Mouse (Mus musculus): ENCODE results near the gene Mid1. TPM values are rescaled to one million over a fixed set of nuclear protein-coding genes. Genes with fewer than 3 reads are reported as not detected.

Gene Mid1
- polyA plus RNA-seq, 1 experiment from 2014 or later, result 22.3 TPM

DNA sequence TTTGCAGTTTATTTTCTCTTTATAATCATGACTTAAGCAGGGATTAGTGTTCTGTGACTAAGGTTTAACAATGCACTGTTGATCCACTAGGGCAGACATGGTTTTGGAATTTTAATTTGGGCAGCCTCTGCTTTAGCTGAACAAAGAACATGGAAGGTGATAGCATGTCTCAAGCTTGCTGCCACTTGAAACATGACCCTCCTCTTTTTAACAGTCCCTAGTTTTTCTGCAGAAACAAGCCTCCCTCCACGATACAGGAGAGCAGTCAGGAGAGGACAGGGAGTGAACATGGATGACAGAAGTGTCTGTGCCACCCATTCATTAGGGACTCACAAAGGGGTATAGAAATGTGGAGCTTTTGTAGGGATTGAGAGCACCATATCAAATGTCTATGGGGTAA is 107.9 kb downstream of the Mid1 start:
- Histone ChIP-seq H3K27ac (no peak overlapping the region), H3K36me3 (replicated peaks) (no peaks in the 10 kb centered on the region), H3K4me3 (no peak overlapping the region), H3K9me3 (no peaks in the 10 kb centered on the region), H3K27me3 (ENCODE audit: poor library complexity, severe bottlenecking) (peaks cover 58% of the 10 kb centered on the region), H3K4me1 (peaks cover 17% of the 10 kb centered on the region)
- no peak for DNase-seq (ENCODE audit: extremely low spot score, low spot score)
- WGBS, result 34% methylated on average over 1 of the region's 1 CpGs

DNA sequence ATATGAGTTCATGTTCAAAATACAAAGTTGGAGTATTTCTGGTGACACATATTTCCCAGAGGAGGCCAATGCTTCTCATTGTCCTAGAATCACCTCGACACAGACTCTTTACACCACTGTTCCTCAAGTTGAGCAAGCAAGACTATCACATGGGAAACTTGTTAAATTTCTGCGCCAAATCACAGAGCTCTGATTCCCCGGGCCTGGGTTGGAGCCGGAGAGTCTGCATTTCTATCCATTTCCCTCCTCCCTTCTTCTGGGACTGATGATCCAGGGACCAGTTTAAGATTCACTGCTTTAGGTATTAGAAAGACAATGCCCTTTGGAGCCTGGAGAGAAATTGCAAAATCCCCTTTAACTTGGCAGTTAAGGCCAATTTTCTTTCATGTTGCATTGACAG is 109.4 kb downstream of the Mid1 start:
- H3K4me1 ChIP-seq, result peaks cover 17% of the 10 kb centered on the region
- DNase-seq (ENCODE audit: extremely low spot score, low spot score), result no peak
- no peaks in the 10 kb centered on the region for H3K36me3 ChIP-seq (replicated peaks)
- 64% methylated on average over 4 of the region's 4 CpGs for WGBS
- no peak overlapping the region for H3K27ac ChIP-seq
- H3K9me3 ChIP-seq, result no peaks in the 10 kb centered on the region
- no peak overlapping the region for H3K4me3 ChIP-seq
- H3K27me3 ChIP-seq (ENCODE audit: poor library complexity, severe bottlenecking), result peaks cover 63% of the 10 kb centered on the region

DNA sequence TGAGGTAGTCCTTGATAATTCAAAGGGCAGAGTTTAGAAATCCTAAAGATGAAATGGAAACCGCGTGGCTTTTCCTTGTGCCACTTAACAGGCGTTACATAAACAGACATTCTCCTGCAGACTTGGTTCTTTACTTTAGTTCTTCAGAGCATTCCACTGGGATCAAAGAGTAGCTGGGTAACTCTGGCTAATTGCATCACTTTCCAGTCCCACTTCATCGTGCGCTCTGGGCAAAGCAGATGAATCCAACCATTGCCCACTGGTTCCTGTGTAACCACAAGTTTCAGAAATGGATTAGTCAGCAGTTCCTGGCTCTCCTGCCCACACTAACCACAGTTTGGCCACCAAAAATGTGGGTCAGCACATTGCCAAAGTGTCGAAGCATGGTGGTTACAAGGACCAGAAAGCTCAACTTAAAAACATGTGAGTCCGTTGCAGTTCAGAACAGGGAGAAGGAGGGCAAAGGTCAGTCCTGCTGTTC is 109.9 kb downstream of the Mid1 start:
- 55% methylated on average over 7 of the region's 7 CpGs for WGBS
- H3K4me3 ChIP-seq, result no peak overlapping the region
- no peak for DNase-seq (ENCODE audit: extremely low spot score, low spot score)
- no peaks in the 10 kb centered on the region for H3K9me3 ChIP-seq
- peaks cover 18% of the 10 kb centered on the region for H3K4me1 ChIP-seq
- no peak overlapping the region for H3K27ac ChIP-seq
- H3K36me3 ChIP-seq (replicated peaks), result no peaks in the 10 kb centered on the region
- peaks cover 59% of the 10 kb centered on the region for H3K27me3 ChIP-seq (ENCODE audit: poor library complexity, severe bottlenecking)

DNA sequence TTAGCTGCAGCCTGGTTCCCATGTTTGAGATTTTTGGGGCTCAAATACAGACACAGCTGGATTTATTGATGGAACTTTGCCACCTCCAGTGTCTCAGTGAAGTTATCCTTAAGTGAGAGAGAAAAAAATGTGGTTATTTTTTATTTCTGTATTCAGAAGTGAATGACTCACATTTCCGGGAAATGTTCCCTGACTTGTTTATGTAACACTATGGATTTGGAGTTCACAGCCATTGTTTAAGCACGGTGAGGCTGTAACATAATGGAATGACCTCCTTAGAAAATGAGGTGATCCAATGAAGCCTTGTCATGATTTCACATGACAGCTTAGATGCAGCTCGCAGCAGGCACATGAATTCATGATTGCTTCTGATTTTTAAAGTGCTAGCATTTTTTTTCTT is 112.1 kb downstream of the Mid1 start:
- Histone ChIP-seq H3K4me3 (no peak overlapping the region), H3K9me3 (no peaks in the 10 kb centered on the region), H3K36me3 (replicated peaks) (no peaks in the 10 kb centered on the region), H3K27me3 (ENCODE audit: poor library complexity, severe bottlenecking) (peaks cover 81% of the 10 kb centered on the region), H3K27ac (no peak overlapping the region), H3K4me1 (peaks cover 26% of the 10 kb centered on the region)
- 83% methylated on average over 3 of the region's 3 CpGs for WGBS
- DNase-seq (ENCODE audit: extremely low spot score, low spot score), result no peak

DNA sequence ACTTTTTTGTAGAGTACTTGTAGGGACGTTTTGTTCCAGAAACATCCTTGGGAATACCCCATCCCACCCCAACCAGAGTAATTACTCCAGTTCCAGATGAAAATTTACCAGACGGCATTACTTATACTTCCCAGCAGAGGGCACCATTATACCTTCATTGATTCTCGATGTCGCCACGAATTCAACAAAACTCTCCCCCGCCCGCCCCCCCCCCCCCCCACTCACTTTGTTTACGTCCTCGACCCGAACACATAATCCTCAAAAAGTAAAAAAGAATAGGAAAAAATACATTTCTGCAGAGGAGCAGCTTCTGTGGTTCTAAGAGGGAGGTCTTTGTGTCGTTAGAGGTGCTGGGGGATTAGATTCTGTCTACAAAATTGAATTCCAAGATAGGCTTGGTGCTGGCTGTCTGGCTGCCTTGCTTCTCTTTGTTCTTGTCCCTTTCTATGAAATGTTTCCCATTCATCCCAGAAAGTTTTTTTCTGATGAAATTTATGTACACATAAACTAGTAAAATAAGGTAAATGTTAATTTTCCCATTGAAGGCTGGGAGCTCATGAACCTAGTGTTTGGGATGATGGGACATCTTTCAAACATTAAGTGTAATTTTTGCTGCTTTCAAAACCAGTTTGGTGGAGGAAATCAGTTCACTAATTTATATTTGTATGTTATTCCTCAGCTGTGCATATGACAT is 114.1 kb downstream of the Mid1 start:
- Histone ChIP-seq H3K27me3 (ENCODE audit: poor library complexity, severe bottlenecking) (peaks cover 86% of the 10 kb centered on the region), H3K27ac (peak overlapping the region; percentile 87), H3K9me3 (no peaks in the 10 kb centered on the region), H3K36me3 (replicated peaks) (no peaks in the 10 kb centered on the region), H3K4me3 (peak overlapping the region; percentile 42), H3K4me1 (peaks cover 19% of the 10 kb centered on the region)
- peak; percentile 42 for DNase-seq (ENCODE audit: extremely low spot score, low spot score)
- 7% methylated on average over 11 of the region's 11 CpGs for WGBS

DNA sequence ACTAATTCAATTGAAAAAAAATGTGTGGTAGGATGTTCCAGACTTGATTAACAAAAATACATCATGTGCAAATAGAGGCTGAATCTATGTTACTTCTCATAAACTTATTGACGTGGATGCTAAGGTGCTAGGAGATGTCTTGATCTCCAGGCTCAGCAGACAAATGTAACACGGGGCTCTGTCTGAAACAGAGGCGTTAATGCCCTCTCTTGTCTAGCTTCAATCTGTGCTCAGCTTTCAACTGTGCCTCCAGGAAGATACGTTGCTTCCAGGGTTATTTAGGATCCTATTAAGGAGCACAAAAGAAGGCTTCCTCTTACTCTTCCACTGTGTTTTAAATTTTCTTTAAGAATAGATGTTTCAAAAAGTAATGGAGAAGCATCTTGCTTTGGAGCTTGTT is 115.2 kb downstream of the Mid1 start:
- DNase-seq (ENCODE audit: extremely low spot score, low spot score), result no peak
- H3K9me3 ChIP-seq, result no peaks in the 10 kb centered on the region
- no peaks in the 10 kb centered on the region for H3K36me3 ChIP-seq (replicated peaks)
- WGBS, result 33% methylated on average over 4 of the region's 4 CpGs
- peaks cover 87% of the 10 kb centered on the region for H3K27me3 ChIP-seq (ENCODE audit: poor library complexity, severe bottlenecking)
- no peak overlapping the region for H3K4me3 ChIP-seq
- no peak overlapping the region; the same call in 1 of the 2 replicates for H3K27ac ChIP-seq
- peaks cover 9% of the 10 kb centered on the region for H3K4me1 ChIP-seq

DNA sequence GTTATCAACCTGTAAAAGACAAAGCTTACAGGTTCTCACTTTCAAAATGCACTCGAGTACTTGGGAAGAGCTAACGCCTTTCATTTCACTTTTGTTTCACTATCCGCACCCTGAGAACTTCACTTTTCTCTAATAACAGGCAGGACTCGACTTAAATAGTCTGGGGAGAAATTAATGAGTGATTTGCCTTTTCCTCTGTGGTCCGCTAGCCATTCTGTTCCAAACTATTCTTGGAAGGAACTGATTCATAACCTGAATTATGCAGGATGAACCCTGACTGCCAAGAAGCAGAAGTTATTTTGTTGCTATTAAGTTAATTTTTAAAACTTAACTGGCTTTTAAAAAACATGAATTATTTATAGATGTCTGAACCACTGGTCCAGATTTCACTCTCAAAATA is 120.8 kb downstream of the Mid1 start:
- Histone ChIP-seq H3K27ac (no peak overlapping the region), H3K4me1 (no peaks in the 10 kb centered on the region), H3K9me3 (no peaks in the 10 kb centered on the region), H3K27me3 (ENCODE audit: poor library complexity, severe bottlenecking) (peaks cover 88% of the 10 kb centered on the region), H3K4me3 (no peak overlapping the region), H3K36me3 (replicated peaks) (no peaks in the 10 kb centered on the region)
- no peak for DNase-seq (ENCODE audit: extremely low spot score, low spot score)
- 73% methylated on average over 5 of the region's 5 CpGs for WGBS

DNA sequence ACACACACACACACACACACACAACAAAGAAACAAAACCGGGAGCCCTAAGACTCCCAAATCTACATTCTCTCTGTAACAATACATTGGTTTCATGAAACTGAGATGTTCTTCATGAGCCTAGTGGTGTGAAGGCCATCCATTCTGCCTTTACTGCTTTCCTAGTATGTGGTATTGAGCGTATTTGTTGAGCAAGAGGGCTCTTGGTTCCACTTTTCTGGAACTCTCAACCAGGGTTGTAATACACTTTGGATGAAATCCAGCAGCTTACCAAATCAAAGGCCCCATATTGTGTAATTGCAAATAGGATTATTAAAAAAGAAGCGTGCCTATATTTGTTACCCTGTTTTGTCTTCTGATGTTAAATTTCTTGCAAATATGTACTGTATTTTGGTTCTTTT is 122.7 kb downstream of the Mid1 start:
- no peak for DNase-seq (ENCODE audit: extremely low spot score, low spot score)
- 86% methylated on average over 3 of the region's 3 CpGs for WGBS
- Histone ChIP-seq H3K36me3 (replicated peaks) (no peaks in the 10 kb centered on the region), H3K4me1 (no peaks in the 10 kb centered on the region), H3K4me3 (no peak overlapping the region), H3K27me3 (ENCODE audit: poor library complexity, severe bottlenecking) (peaks cover 87% of the 10 kb centered on the region), H3K9me3 (no peaks in the 10 kb centered on the region), H3K27ac (no peak overlapping the region)

DNA sequence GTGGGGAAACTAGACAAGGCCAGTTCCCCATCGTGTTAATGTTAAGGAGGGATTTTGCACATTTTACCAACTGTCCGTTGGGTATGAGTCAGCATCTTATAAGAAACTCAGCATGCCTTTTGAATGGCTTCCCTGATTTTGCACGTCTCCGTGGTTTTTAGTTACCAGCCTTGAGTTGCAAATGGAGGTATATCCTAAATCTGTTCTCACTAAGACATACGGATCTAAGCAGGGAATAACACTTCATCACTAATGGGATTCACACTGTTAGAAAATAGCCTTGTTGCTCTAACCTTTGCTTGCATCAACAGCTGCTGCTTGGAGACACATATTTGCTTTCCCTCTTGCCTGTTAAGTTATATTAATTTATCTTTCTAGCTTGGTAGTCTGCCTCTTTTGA is 126.3 kb downstream of the Mid1 start:
- no peak for DNase-seq (ENCODE audit: extremely low spot score, low spot score)
- H3K4me3 ChIP-seq, result no peak overlapping the region
- peaks cover 90% of the 10 kb centered on the region for H3K27me3 ChIP-seq (ENCODE audit: poor library complexity, severe bottlenecking)
- WGBS, result 80% methylated on average over 5 of the region's 5 CpGs
- H3K9me3 ChIP-seq, result no peaks in the 10 kb centered on the region
- H3K4me1 ChIP-seq, result peaks cover 9% of the 10 kb centered on the region; the same call in 1 of the 2 replicates
- no peaks in the 10 kb centered on the region for H3K36me3 ChIP-seq (replicated peaks)
- no peak overlapping the region for H3K27ac ChIP-seq

DNA sequence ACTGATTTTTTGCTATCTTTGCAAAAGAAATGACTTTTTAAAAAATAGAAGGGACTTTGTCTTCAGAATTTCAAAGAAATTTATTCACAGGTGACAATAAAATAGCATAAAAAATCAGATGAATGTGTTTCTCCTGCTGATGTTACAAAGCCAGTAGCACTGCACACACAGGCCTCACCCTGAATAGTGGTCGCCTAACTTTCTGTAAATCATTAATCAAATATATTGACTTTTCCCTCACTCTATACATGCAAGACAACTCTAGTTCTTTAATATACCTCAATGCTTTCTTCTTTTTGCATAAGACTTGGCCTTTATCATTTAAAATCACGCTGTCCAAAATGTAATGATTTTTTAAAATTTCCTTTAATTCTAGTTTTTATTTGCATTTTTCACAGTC is 126.8 kb downstream of the Mid1 start:
- H3K4me3 ChIP-seq, result no peak overlapping the region

DNA sequence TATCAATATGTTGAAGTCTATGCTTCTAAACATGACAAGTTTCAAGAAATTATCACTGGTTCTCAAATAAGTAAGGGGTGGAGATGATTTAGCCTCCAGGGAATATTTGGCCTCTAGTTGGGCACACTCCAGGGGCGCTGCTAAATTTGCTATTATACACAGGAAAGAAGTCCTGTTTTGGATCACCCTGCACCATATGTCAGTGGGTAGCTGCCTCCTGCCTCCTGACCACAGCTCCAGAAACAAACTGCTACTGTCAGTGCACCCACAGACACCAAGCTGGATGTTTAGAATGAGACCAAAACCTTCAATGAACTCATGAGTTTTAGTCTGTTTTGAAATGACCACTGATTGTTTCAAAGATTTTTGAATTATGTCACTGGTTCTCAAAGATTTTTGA is 128.7 kb downstream of the Mid1 start:
- H3K27me3 ChIP-seq (ENCODE audit: poor library complexity, severe bottlenecking), result peaks cover 78% of the 10 kb centered on the region
- H3K27ac ChIP-seq, result no peak overlapping the region
- H3K4me1 ChIP-seq, result peaks cover 9% of the 10 kb centered on the region; the same call in 1 of the 2 replicates
- H3K36me3 ChIP-seq (replicated peaks), result no peaks in the 10 kb centered on the region
- H3K9me3 ChIP-seq, result no peaks in the 10 kb centered on the region
- 71% methylated on average over 1 of the region's 1 CpGs for whole genome bisulfite sequencing
- H3K4me3 ChIP-seq, result no peak overlapping the region
- no peak for DNase-seq (ENCODE audit: extremely low spot score, low spot score)

More for the DNA sequence above, 126.8 kb downstream of the Mid1 start:
- peaks cover 9% of the 10 kb centered on the region; the same call in 1 of the 2 replicates for H3K4me1 ChIP-seq
- no peak overlapping the region for H3K27ac ChIP-seq
- H3K36me3 ChIP-seq (replicated peaks), result no peaks in the 10 kb centered on the region
- peaks cover 85% of the 10 kb centered on the region for H3K27me3 ChIP-seq (ENCODE audit: poor library complexity, severe bottlenecking)
- no peak for DNase-seq (ENCODE audit: extremely low spot score, low spot score)
- H3K9me3 ChIP-seq, result no peaks in the 10 kb centered on the region
- 94% methylated on average over 2 of the region's 2 CpGs for WGBS

DNA sequence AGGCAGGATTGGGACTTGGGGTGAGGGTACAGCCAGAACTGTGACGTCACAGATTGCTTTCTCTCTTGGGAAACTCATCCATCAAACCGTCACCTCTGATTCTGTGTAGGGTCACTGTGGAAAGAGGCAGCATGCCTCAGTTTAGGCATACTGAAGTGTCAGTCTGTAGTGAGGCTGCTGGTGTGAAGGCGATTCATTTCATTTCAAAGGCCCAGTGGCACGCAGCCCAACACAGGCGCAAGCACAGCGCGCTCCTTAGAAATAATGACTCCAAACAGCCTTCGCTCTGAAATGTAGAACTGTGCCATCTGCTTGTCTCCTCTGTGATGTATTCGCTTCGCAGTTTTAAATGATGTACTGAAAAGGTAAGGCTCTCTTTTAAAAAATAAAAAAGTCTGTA is 141.9 kb downstream of the Mid1 start:
- Histone ChIP-seq H3K4me3 (no peak overlapping the region), H3K27ac (no peak overlapping the region; the same call in 1 of the 2 replicates)

DNA sequence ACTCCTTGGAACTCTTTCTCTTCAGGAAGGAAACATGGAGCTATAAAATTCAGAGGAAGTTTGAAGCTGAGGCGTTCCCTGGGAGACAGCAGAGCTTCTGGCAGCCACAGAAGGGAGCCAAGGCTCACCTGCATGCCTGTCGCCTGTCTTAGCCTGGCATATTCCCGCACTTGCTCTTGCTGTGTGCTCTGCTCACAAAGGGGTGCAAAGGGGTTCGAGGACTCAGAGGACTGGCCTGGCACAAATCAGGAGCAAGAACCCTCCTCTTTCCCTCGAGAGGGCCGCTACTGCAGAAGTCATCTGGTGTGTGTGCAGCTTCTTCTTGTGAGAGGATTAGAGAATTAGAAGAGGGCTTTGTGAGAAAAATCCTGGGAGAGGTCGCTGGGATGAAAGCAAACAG is 142.7 kb downstream of the Mid1 start:
- Histone ChIP-seq H3K4me1 (peaks cover 33% of the 10 kb centered on the region), H3K27me3 (ENCODE audit: poor library complexity, severe bottlenecking) (peaks cover 89% of the 10 kb centered on the region), H3K27ac (peak overlapping the region; percentile 83), H3K36me3 (replicated peaks) (no peaks in the 10 kb centered on the region), H3K9me3 (no peaks in the 10 kb centered on the region), H3K4me3 (peak overlapping the region; percentile 30; the same call in 1 of the 2 replicates)
- 27% methylated on average over 7 of the region's 7 CpGs for WGBS
- peak; percentile 14 for DNase-seq (ENCODE audit: extremely low spot score, low spot score)

More for the DNA sequence above, 141.9 kb downstream of the Mid1 start:
- Histone ChIP-seq H3K27me3 (ENCODE audit: poor library complexity, severe bottlenecking) (peaks cover 89% of the 10 kb centered on the region), H3K36me3 (replicated peaks) (no peaks in the 10 kb centered on the region), H3K9me3 (no peaks in the 10 kb centered on the region), H3K4me1 (peaks cover 33% of the 10 kb centered on the region)
- 75% methylated on average over 10 of the region's 10 CpGs for WGBS
- DNase-seq (ENCODE audit: extremely low spot score, low spot score), result no peak

Data from forebrain, embryonic 10.5 days (tissue).